Mouse (Mus musculus) testis, adult 2 months (tissue): ENCODE results near the gene Zfp974. TPM values are rescaled to one million over a fixed set of nuclear protein-coding genes. Genes with fewer than 3 reads are reported as not detected.
"Not testable (repeated sequence)": the region's sequence is repeated elsewhere in the genome, so short reads cannot be mapped to it uniquely, and the experiment has no call there.

ENCODE experiments used
- H3K27ac ChIP-seq: fragments of 200-500 bp; 2 replicates; pipeline ENCODE4 v1.5.1; 2012; ENCODE audit warnings: low read depth, low read length; ENCODE audit not compliant: control insufficient read depth, insufficient read depth
- H3K27me3 ChIP-seq: fragments of 200-500 bp; 2 replicates; pipeline ENCODE4 v1.6.1; 2012; ENCODE audit warnings: mild to moderate bottlenecking, low read length, moderate library complexity; ENCODE audit not compliant: control insufficient read depth, insufficient read depth
- H3K36me3 ChIP-seq: fragments of 200-500 bp; 2 replicates; pipeline ENCODE4 v1.6.1; 2012; ENCODE audit warnings: mild to moderate bottlenecking, low read length; ENCODE audit not compliant: control insufficient read depth, insufficient read depth
- H3K4me1 ChIP-seq: fragments of 200-500 bp; 2 replicates; pipeline ENCODE4 v1.6.1; 2012; ENCODE audit warnings: low read length; ENCODE audit not compliant: control insufficient read depth, insufficient read depth
- H3K4me3 ChIP-seq: fragments of 200-500 bp; 2 replicates; pipeline ENCODE4 v1.5.1; 2012; ENCODE audit warnings: low read depth, mild to moderate bottlenecking, low read length, moderate library complexity, mixed read lengths; ENCODE audit not compliant: control insufficient read depth
- CTCF ChIP-seq: fragments of 200-500 bp; IDR thresholded peaks from 2 replicates; pipeline ENCODE4 v1.5.1; 2012; ENCODE audit warnings: low read depth, mild to moderate bottlenecking, inconsistent platforms, low read length, moderate library complexity; ENCODE audit not compliant: control insufficient read depth, insufficient read depth, insufficient replicate concordance
- POLR2A ChIP-seq: fragments of 200-500 bp; IDR thresholded peaks from 2 replicates; pipeline ENCODE4 v1.6.1; 2012; ENCODE audit warnings: low read depth, mild to moderate bottlenecking, inconsistent platforms, low read length, moderate library complexity; ENCODE audit not compliant: control insufficient read depth
- polyA plus RNA-seq: library from polyadenylated mRNA; depleted of rRNA; stranded (reverse); fragments of >200 nt; gene quantifications from 2 replicates; pipeline ENCODE4 v1.2.3, GENCODE M21; 2012; rRNA removed

The Zfp974 gene
- polyA plus RNA-seq, result 10.0 and 15.4 TPM in 2 replicates

DNA sequence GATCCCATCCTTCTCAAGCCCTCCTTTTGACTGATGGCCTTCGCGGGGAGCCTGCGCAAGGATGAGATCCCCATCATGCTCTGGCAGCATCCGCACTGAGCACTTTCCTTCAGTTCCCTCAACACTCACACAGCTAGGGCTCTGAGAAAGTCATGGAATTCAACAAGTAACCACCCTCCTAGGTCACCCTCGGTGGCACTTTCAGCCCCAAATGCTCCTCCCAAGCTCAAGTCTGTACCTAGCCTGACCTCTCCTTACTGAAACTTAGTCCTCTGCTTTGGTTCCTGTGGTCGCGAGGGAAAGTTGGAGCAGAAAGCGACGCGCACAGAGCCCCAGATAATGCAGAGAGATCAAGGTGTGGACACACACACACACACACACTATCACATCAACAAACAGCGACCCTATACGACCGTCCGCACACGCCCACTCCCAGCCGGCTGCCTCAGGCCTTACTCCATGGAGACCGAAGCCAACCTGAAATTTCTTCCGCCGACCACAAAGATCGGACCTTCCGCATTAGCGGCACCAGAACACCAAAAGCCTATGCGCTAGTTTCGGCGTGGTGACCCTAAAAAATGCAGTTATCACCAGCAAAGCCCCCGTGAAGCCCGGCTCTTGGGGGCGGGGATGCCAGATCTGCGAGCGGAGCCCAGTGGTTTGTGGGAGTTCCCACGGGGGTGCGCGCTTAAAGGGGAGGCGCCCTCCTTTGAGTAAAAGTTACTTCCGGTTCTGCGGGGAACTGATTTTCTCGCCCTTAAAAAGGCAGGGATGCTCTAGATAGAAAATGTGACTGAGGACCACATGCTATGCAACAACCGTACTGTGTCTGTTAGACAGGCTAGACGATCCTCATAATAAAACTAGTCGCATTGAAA is at the start of gene Zfp974:
TSS of gene Zfp974 (minus strand) at position 643 of the 878 bp plus-strand sequence.
- H3K27ac ChIP-seq, result peak within 1 kb of the TSS; percentile 62
- H3K4me3 ChIP-seq, result peak within 1 kb of the TSS; percentile 88
- TF ChIP-seq CTCF (no peak), POLR2A (peak; percentile 56; the same call in 1 of the 2 replicates)
- no peaks in the 10 kb centered on the region for H3K27me3 ChIP-seq
- H3K4me1 ChIP-seq, result no peaks in the 10 kb centered on the region
- H3K36me3 ChIP-seq, result no peaks in the 10 kb centered on the region

DNA sequence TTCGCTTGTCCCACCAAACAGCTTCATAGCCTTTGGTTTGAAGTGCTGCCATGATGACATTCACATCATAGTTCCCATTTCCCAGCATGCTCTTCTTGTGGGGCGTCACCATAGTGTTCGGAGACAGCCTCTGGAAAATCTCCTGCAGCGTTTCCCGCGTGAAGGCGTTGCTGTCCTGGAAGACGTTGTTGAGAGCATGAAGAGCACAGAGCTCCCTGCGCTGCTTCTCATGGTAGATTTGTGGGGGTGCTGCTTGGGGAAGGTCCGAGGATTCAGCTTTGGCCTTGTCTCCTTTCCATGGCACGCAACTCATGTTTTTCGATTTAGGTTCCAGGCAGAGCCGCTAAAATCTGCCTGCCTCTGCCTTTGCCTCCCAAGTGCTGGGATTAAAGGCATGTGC is 20.2 kb upstream of the Zfp974 start:
- not testable (repeated sequence) for H3K27me3 ChIP-seq, H3K4me3 ChIP-seq, H3K27ac ChIP-seq, H3K4me1 ChIP-seq, H3K36me3 ChIP-seq

DNA sequence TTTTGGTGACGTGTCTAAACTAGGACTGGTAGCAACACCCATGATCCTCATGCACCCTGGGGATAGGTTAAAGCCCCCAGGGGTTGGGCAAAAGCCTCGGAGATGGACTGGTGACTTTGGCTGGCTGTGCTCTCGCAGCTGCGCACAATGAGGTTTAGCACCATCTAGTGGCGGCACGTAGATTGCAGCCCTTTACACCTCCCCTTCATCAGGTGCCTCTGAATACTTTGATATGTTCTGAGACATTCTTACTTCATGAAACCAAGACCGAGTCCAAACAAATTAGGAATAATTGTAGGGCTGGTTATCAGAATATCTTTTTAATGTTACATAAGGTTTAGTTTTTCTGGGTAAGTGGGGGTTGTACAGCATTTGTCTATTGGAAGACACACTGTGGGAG is 12.6 kb upstream of the Zfp974 start:
- not testable (repeated sequence) for H3K27me3 ChIP-seq, H3K4me3 ChIP-seq, H3K27ac ChIP-seq, H3K4me1 ChIP-seq, H3K36me3 ChIP-seq

DNA sequence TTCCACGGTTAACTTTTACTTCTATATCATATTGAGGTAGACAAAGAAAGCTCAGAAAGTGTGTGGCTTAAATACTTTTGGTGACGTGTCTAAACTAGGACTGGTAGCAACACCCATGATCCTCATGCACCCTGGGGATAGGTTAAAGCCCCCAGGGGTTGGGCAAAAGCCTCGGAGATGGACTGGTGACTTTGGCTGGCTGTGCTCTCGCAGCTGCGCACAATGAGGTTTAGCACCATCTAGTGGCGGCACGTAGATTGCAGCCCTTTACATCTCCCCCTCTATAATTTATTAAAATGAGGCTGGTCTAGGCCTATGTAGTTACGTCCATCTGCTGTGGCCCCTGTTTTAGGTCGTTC is 4.5 kb upstream of the Zfp974 start:
- H3K4me1 ChIP-seq, H3K27ac ChIP-seq, H3K36me3 ChIP-seq, H3K4me3 ChIP-seq, H3K27me3 ChIP-seq: not testable (repeated sequence)

DNA sequence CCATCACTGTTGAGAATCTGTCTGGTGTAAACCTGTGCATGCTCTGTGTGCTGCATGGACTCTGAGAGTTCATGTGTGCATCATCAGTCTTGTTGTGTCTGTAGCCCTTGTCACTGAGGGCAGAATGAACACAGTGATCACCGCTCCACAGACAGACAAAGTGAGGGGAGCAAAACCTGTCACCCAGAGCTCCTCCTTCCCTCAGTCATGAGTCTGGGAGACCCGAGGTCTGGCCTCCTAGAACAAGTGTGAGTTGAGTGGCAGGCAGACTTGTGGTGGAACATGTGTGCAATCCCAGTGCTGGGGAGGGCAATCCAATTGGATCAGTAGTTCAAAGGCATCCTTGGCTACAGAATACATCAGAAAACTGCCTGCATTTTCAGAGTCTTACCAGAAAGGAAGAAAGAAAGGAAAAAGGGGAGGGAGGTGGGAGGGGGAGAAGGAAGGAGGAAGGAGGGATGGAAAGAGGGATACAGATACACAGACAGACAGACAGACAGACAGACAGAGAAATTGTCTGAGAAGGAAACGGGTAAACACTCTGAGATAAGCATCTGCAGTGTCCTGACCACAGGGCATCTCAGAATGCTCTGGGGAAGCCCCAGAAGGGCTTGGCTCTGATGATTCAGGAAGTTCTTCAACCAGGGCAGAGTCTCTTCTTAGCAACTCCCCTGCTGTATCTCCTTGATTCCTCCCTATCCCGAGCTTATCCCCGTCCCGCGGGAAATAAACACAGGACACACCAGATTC is 4.0 kb upstream of the Zfp974 start:
- Histone ChIP-seq H3K27me3 (no peaks in the 10 kb centered on the region), H3K27ac (no peak overlapping the region), H3K4me1 (no peaks in the 10 kb centered on the region), H3K36me3 (no peaks in the 10 kb centered on the region), H3K4me3 (no peak overlapping the region)
- no peak for TF ChIP-seq CTCF
- no peak for TF ChIP-seq POLR2A

DNA sequence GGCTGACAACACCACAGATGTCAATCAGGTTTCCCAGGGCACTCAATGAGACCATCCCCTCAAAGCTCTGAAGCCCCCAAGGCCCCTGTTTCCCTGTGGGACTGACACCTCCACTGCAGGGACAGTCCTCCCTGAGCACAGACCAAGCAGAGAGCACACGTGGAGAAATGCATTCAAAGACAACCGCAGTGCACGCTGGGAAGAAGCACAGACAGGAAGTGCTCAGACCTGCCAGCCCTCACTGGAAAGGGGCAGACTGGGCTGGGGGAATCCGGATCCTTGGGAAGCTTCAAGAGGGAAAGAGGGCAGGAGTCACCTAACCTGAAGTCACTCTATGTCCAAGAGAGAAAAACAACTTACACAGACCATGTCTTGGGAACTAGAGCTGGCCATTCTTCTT is 2.2 kb downstream of the Zfp974 start:
- H3K4me3 ChIP-seq, result peak overlapping the region; percentile 88
- H3K27ac ChIP-seq, H3K4me1 ChIP-seq, H3K27me3 ChIP-seq, H3K36me3 ChIP-seq: not testable (repeated sequence)

DNA sequence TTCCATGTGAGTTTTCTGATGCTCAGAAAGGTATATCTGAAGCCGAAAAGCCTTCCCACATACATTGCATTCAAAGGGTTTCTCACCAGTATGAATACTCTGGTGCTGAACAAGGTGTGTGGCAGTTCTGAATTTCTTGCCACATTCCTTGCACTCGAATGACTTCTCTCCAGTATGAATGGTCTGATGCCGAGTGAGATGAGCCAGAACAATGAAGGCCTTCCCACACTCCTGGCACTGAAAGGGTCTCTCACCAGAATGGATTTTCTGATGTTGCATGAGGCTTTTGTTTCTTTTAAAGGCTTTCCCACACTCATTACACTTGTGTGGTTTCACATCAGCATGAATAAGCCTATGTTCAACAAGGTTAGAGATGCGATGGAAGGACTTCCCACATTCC is 18.3 kb downstream of the Zfp974 start:
- not testable (repeated sequence) for H3K4me3 ChIP-seq, H3K27ac ChIP-seq, H3K27me3 ChIP-seq, H3K36me3 ChIP-seq, H3K4me1 ChIP-seq
